Mouse (Mus musculus): Measurements from ENCODE around the gene B3gnt2. TPM values are rescaled to one million over a fixed set of nuclear protein-coding genes. Genes with fewer than 3 reads are reported as not detected.

The B3gnt2 gene
- polyA plus RNA-seq, 1 experiment from 2014 or later, result 4.6 TPM

DNA sequence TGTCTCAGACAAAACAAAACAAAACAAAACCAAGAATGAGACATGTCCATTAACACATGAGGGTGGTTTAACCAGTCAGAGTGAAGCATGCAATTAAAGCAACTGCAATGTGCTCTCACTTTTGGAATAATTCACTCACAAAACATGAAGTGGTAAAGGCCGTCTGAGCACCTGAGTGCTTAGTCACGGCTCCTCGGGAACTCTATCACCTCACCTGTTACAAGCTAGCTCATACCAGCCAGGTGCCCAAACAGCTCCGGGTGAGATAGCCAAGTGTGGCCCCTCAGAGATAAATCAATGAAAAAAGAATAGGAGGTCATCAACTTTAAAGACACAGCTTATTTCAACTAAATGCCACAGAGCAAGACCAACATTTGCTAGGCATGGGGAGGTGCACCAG, 6.2 kb downstream of the B3gnt2 start:
- Histone ChIP-seq H3K27me3 (ENCODE audit: control insufficient read depth, insufficient read depth, low read length) (peaks cover 42% of the 10 kb centered on the region), H3K4me3 (replicated peaks; ENCODE audit: low read length) (no peak overlapping the region), H3K4me2 (replicated peaks) (no peak overlapping the region), H3K4me1 (replicated peaks; ENCODE audit: control insufficient read depth, insufficient read depth, low read length) (peaks cover 6% of the 10 kb centered on the region), H3K27ac (no peak overlapping the region), H3K36me3 (replicated peaks; ENCODE audit: control insufficient read depth, insufficient read depth) (no peaks in the 10 kb centered on the region), H3K9ac (no peak overlapping the region), H3K9me3 (ENCODE audit: control insufficient read depth, low read length) (no peaks in the 10 kb centered on the region)
- no peak for ATAC-seq (ENCODE audit: low FRiP score)
- no peak for DNase-seq (ENCODE audit: low spot score)
- 85% methylated on average over 4 of the region's 4 CpGs for WGBS

DNA sequence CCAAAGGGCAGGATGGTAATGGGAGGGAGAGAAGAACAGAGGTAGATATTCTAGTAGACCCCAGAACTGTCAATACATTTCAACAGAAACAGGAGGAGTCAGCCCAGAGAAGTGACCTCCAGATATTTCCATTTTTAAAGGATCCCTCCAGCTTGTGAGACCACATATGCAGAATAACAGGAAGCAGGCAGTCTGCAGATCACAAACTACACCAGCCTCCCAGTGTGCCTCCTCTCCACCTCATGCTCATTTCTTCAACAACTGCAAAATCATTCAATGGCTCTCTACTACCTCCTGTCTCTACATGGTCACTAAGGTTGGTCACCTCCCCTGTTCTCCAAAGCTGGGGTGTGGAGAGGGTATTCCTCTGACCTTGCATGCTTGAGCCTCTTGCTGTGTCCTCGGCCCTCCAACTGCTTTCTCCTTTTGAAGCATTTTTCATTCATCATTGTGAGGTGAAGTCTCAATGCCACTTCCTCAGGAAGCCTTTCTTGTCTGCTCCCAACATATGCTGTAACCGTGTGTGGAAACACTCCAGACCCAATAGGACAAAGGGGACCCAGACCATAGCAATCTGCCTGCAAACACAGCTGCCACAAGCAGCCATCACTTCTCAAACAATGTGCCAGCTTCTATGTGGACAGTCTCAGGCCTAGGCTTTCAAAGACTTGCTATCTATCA, 7.1 kb downstream of the B3gnt2 start:
- peaks cover under 1% of the 10 kb centered on the region; the same call in 1 of the 2 replicates for H3K4me1 ChIP-seq (replicated peaks; ENCODE audit: control insufficient read depth, insufficient read depth, low read length)
- H3K27me3 ChIP-seq (ENCODE audit: control insufficient read depth, insufficient read depth, low read length), result peaks cover 33% of the 10 kb centered on the region
- 34% methylated on average over 2 of the region's 2 CpGs for WGBS
- DNase-seq (ENCODE audit: low spot score), result no peak
- no peak overlapping the region for H3K9ac ChIP-seq
- H3K4me3 ChIP-seq (replicated peaks; ENCODE audit: low read length), result no peak overlapping the region
- no peaks in the 10 kb centered on the region for H3K9me3 ChIP-seq (ENCODE audit: control insufficient read depth, low read length)
- no peak overlapping the region for H3K27ac ChIP-seq
- H3K36me3 ChIP-seq (replicated peaks; ENCODE audit: control insufficient read depth, insufficient read depth), result no peaks in the 10 kb centered on the region
- no peak overlapping the region for H3K4me2 ChIP-seq (replicated peaks)
- ATAC-seq (ENCODE audit: low FRiP score), result no peak

DNA sequence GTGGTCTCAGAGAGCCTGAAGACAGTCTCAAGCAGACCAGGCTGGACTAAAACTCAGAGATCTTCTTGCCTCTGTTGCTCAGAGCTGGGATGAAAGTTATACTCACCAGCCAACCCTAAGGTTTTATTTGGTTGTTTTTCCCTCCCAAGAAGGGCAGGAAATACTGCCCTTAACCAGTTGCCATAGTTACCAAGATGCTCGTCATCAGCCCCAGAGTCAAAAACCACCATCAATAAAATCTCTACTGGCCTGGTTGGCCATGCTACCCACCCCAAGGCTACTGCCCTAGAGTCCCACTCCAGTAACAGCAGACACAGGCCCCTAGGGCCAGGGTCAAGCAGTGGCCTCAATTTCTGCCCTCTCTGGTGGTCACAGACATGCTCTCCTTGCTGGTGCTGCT, 8.3 kb downstream of the B3gnt2 start:
- no peak for DNase-seq (ENCODE audit: low spot score)
- H3K36me3 ChIP-seq (replicated peaks; ENCODE audit: control insufficient read depth, insufficient read depth), result no peaks in the 10 kb centered on the region
- no peaks in the 10 kb centered on the region for H3K4me1 ChIP-seq (replicated peaks; ENCODE audit: control insufficient read depth, insufficient read depth, low read length)
- peaks cover 22% of the 10 kb centered on the region for H3K27me3 ChIP-seq (ENCODE audit: control insufficient read depth, insufficient read depth, low read length)
- H3K9me3 ChIP-seq (ENCODE audit: control insufficient read depth, low read length), result no peaks in the 10 kb centered on the region
- 58% methylated on average over 1 of the region's 1 CpGs for WGBS
- H3K4me3 ChIP-seq (replicated peaks; ENCODE audit: low read length), result no peak overlapping the region
- no peak overlapping the region for H3K9ac ChIP-seq
- no peak for ATAC-seq (ENCODE audit: low FRiP score)
- no peak overlapping the region for H3K4me2 ChIP-seq (replicated peaks)
- no peak overlapping the region for H3K27ac ChIP-seq

DNA sequence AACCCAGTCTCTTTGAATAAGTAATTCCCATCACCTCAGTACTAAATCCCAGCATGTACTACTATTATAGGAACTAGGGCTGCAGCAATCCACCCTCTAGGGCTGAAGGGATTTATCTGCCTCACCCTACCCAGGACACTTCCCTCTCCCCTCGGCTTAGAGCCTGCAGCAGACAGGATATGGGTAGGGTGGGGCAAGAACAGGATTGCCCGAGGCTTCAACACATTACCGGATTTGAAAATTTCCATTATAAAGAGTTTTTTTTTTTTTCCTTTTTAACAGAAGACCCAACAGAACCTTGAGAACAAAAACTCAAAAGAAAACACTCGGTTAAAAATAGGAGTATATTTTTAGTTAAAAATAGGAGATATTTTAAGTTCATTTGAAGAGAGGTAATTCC, 9.3 kb downstream of the B3gnt2 start:
- Histone ChIP-seq H3K9ac (no peak overlapping the region), H3K4me3 (replicated peaks; ENCODE audit: low read length) (no peak overlapping the region), H3K4me2 (replicated peaks) (no peak overlapping the region), H3K4me1 (replicated peaks; ENCODE audit: control insufficient read depth, insufficient read depth, low read length) (no peaks in the 10 kb centered on the region), H3K36me3 (replicated peaks; ENCODE audit: control insufficient read depth, insufficient read depth) (no peaks in the 10 kb centered on the region), H3K9me3 (ENCODE audit: control insufficient read depth, low read length) (no peaks in the 10 kb centered on the region), H3K27ac (no peak overlapping the region), H3K27me3 (ENCODE audit: control insufficient read depth, insufficient read depth, low read length) (peaks cover 11% of the 10 kb centered on the region)
- ATAC-seq (ENCODE audit: low FRiP score) (no peak), DNase-seq (ENCODE audit: low spot score) (no peak)
- WGBS, result 72% methylated on average over 4 of the region's 4 CpGs

DNA sequence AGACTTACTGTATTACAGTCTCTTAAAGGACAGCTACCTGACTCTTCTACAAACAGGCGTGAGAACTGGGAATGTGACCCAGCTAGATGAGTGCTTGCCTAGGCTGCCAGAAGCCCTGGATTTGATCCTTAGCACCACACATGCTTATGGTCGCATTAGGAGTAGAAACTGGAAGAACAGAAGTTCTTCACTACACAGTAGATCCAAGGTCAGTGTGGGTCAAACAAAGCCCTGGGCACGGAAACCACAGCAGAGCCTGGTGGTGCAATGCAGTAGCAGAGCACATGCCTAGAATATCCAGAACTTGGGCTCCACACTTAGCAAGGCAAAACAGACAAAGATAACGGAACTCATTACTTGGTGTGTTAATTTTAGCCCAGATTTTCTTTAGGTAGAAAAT, 10.7 kb downstream of the B3gnt2 start:
- H3K4me2 ChIP-seq (replicated peaks), result no peak overlapping the region
- H3K9ac ChIP-seq, result no peak overlapping the region
- H3K36me3 ChIP-seq (replicated peaks; ENCODE audit: control insufficient read depth, insufficient read depth), result no peaks in the 10 kb centered on the region
- H3K4me1 ChIP-seq (replicated peaks; ENCODE audit: control insufficient read depth, insufficient read depth, low read length), result no peaks in the 10 kb centered on the region
- H3K27me3 ChIP-seq (ENCODE audit: control insufficient read depth, insufficient read depth, low read length), result no peaks in the 10 kb centered on the region
- ATAC-seq (ENCODE audit: low FRiP score), result no peak
- no peak overlapping the region for H3K27ac ChIP-seq
- no peaks in the 10 kb centered on the region for H3K9me3 ChIP-seq (ENCODE audit: control insufficient read depth, low read length)
- WGBS, result 90% methylated on average over 4 of the region's 4 CpGs
- no peak overlapping the region for H3K4me3 ChIP-seq (replicated peaks; ENCODE audit: low read length)
- DNase-seq (ENCODE audit: low spot score), result no peak

DNA sequence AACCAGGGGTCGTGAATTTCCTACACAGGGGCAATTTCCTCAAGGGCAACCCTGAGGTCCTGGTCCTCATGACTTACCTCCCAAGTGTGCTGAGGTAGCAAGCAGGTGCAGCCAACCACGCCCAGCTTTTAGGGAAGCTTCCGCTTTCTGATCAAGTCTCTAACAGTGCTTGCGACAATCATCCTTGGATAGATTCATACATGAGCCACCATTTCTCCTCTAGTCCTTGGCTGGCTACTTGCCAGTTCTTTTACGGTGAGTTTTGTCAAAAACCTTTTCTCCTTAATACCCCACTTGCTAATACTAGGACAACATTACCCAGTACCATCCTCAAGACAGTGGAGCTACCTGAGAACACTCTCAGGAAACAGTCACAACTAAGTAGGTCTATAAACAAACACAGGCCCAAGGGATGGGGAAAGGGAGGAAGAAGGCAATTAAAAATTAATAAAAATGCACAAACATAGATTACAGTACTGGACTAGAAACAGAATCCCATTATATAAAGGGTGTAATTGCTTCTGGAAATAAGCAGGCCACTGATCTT, 12.0 kb downstream of the B3gnt2 start:
- Histone ChIP-seq H3K4me1 (replicated peaks; ENCODE audit: control insufficient read depth, insufficient read depth, low read length) (no peaks in the 10 kb centered on the region), H3K4me3 (replicated peaks; ENCODE audit: low read length) (no peak overlapping the region), H3K4me2 (replicated peaks) (no peak overlapping the region), H3K27ac (no peak overlapping the region), H3K36me3 (replicated peaks; ENCODE audit: control insufficient read depth, insufficient read depth) (no peaks in the 10 kb centered on the region), H3K9ac (no peak overlapping the region), H3K27me3 (ENCODE audit: control insufficient read depth, insufficient read depth, low read length) (no peaks in the 10 kb centered on the region), H3K9me3 (ENCODE audit: control insufficient read depth, low read length) (no peaks in the 10 kb centered on the region)
- ATAC-seq (ENCODE audit: low FRiP score) (no peak), DNase-seq (ENCODE audit: low spot score) (no peak)
- WGBS, result 86% methylated on average over 5 of the region's 5 CpGs

DNA sequence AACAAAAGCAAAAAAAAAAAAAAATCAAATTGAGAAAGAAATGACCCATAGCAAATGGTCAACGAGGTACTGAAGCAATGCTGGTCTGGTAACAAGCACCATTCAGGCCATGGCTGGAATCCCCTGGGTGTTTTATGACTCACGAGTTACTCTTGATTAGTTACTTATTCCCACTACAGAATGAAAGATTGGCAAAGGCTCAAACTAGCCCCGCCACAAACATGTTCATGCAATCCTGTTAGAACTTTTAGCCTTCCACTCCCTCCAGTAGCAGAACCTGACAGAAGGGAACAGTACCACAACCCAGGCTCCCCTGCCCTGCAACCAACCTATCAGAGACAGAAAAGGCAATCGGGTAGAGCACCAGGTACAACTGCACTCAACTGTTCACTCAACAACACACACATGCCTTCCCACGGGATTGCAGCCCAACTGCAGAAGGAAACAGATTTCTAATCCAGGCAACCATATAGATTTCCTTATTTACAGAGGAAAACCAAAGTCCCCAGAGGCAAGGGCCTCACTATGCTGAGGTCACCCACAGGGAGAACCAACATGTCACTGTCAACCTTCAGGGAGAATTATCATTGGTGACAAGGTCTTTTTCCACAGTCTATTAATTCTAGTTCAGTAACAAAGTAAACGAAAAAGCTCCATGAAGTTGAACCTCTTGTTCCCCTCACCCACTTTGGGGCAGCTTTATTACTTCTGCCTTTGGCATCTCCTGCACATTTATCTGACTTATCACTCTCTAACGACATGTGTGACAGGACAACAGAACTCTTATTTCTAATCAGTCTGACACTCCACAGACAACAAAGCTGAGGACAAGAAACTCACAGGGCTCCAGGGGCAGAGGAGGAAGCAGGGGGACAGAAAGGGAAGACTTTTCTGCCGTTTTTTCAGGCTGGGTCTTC, 12.8 kb downstream of the B3gnt2 start:
- no peak overlapping the region for H3K27ac ChIP-seq
- H3K9me3 ChIP-seq (ENCODE audit: control insufficient read depth, low read length), result no peaks in the 10 kb centered on the region
- H3K9ac ChIP-seq, result no peak overlapping the region
- DNase-seq (ENCODE audit: low spot score) (no peak), ATAC-seq (ENCODE audit: low FRiP score) (no peak)
- H3K27me3 ChIP-seq (ENCODE audit: control insufficient read depth, insufficient read depth, low read length), result no peaks in the 10 kb centered on the region
- 70% methylated on average over 8 of the region's 8 CpGs for WGBS
- no peaks in the 10 kb centered on the region for H3K4me1 ChIP-seq (replicated peaks; ENCODE audit: control insufficient read depth, insufficient read depth, low read length)
- no peaks in the 10 kb centered on the region for H3K36me3 ChIP-seq (replicated peaks; ENCODE audit: control insufficient read depth, insufficient read depth)
- H3K4me3 ChIP-seq (replicated peaks; ENCODE audit: low read length), result no peak overlapping the region
- H3K4me2 ChIP-seq (replicated peaks), result no peak overlapping the region

DNA sequence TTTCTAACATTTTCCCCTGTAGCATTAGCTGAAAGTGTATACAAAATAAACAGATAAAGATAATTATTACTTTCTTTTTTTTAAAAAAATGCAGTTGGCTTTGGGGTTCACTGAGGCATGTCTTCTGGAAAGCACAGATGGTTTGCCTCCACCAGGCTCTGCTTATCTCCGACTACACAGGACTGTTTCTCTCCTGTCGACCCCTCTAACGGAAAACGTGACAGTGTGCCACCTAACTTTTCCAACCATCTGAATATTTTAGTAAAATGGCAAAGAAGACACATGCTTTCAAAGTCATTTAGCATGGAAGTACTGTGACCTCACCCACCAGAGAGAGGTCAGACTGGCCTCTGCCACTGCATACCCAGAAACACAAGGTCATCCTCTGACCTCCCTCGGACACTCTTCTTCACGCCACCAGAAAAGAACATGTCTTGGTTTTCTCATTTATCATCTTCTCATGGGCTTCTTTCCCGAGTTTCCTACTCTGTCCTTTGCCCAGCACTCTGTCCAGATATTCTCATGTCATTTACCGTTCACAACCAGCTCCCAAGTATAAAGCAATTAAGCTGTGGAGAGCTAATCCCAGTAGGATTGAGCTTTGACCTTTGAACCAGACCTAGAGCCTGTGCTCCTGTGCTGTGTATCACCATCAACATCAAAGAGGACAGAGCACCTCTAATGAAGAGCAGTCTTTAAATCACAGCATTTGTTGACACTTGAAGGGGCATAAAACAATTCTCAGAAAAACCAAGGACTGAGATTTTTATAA, 13.6 kb downstream of the B3gnt2 start:
- Histone ChIP-seq H3K4me2 (replicated peaks) (no peak overlapping the region), H3K27me3 (ENCODE audit: control insufficient read depth, insufficient read depth, low read length) (no peaks in the 10 kb centered on the region), H3K9ac (no peak overlapping the region), H3K9me3 (ENCODE audit: control insufficient read depth, low read length) (no peaks in the 10 kb centered on the region), H3K4me3 (replicated peaks; ENCODE audit: low read length) (no peak overlapping the region), H3K36me3 (replicated peaks; ENCODE audit: control insufficient read depth, insufficient read depth) (no peaks in the 10 kb centered on the region), H3K4me1 (replicated peaks; ENCODE audit: control insufficient read depth, insufficient read depth, low read length) (no peaks in the 10 kb centered on the region), H3K27ac (no peak overlapping the region)
- ATAC-seq (ENCODE audit: low FRiP score) (no peak), DNase-seq (ENCODE audit: low spot score) (no peak)
- 73% methylated on average over 8 of the region's 8 CpGs for WGBS

Data from hindbrain, embryonic 14.5 days (tissue).